ENCODE assay signal across 24 mouse cellular contexts in the genomic region with DNA sequence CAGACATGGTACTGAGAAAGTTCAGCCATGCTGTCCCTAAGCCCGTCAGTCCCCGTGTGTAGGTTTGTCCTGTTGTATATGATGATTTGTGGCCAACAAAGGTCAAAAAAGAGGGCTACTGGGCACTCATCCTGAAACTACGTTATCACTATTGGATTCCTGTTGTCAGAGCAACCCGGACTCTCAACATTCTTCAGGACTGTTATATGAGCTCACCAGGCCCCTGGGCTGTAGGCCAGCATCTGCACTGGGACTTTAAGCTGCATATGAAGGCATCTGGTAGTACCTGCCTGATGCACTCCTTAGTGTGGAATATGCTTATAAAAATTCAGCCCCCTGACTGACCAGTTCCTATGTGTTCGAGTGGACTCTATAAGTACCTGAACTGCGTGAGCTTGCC.
DNase-seq lines count a peak whose midpoint lies in the region; ATAC-seq and TF ChIP-seq lines count a peak whose summit lies in the region.
"Had no signal": no experiment of that assay in that cellular context is flagged by ENCODE, and none has a peak within 500 bp of the region (broad histone marks: within the 10 kb centered on the region; RNA-seq: fewer than 3 reads in every experiment).

No protein-coding gene starts in this region.

- no peak overlapping the region for H3K9ac ChIP-seq in embryonic facial prominence, embryonic 14.5 days (ENCODE audit: low read depth, low read length)
- H3K9ac ChIP-seq in heart, embryonic 12.5 days, result no peak overlapping the region
- no peak overlapping the region for H3K9ac ChIP-seq in lung, postnatal 0 days (replicated peaks; ENCODE audit: low read depth)
- H3K9ac ChIP-seq: forebrain, embryonic 12.5 days; hindbrain, embryonic 14.5 days; liver, postnatal 0 days; midbrain, embryonic 12.5 days; neural tube, embryonic 15.5 days had no signal

- no peaks in the 10 kb centered on the region for H3K9me3 ChIP-seq in embryonic facial prominence, embryonic 14.5 days (ENCODE audit: control insufficient read depth, low read length)
- no peaks in the 10 kb centered on the region for H3K9me3 ChIP-seq in embryonic facial prominence, embryonic 10.5 days
- no peaks in the 10 kb centered on the region for H3K9me3 ChIP-seq in heart, embryonic 12.5 days (replicated peaks)
- H3K9me3 ChIP-seq in lung, postnatal 0 days (ENCODE audit: low read length), result no peaks in the 10 kb centered on the region
- H3K9me3 ChIP-seq: forebrain, embryonic 12.5 days; midbrain, embryonic 12.5 days; neural tube, embryonic 15.5 days had no signal

- peak; percentile 59 for DNase-seq in embryonic facial prominence, embryonic 14.5 days (ENCODE audit: low spot score)
- DNase-seq in embryonic facial prominence, embryonic 10.5 days (ENCODE audit: low spot score), result no peak
- DNase-seq in heart, adult 8-10 months (ENCODE audit: low spot score), result peak; percentile 20
- peak; percentile 22 for DNase-seq in lung, postnatal 0 days (ENCODE audit: low spot score)
- no peak for DNase-seq in lung, postnatal 14 days
- peak; percentile 15 for DNase-seq in lung, postnatal 36 days
- DNase-seq in frontal cortex, postnatal 36 days (ENCODE audit: low spot score in 2 of 2), result no peak
- DNase-seq: cerebellum, adult 11 months; cerebellum, adult 9-11 months; kidney, adult 18-20 months; layer of hippocampus, adult 9-11 months; liver, postnatal 0 days; right cerebral cortex, adult 18-20 months; right cerebral cortex, postnatal 4 days; thymus, postnatal 14 days had no signal

- H3K4me3 ChIP-seq in embryonic facial prominence, embryonic 14.5 days (ENCODE audit: low read depth, low read length), result no peak overlapping the region
- no peak overlapping the region for H3K4me3 ChIP-seq in embryonic facial prominence, embryonic 10.5 days
- H3K4me3 ChIP-seq in heart, embryonic 12.5 days, result no peak overlapping the region
- H3K4me3 ChIP-seq in lung, postnatal 0 days (ENCODE audit: low read depth, low read length), result no peak overlapping the region
- H3K4me3 ChIP-seq: erythroblast, embryonic 14.5 days; forebrain, embryonic 12.5 days; midbrain, embryonic 12.5 days; neural tube, embryonic 15.5 days had no signal

- TF ChIP-seq CTCF in lung, postnatal 0 days (IDR thresholded peaks at IDR 0.05), result no peak

- H3K27me3 ChIP-seq in embryonic facial prominence, embryonic 14.5 days (replicated peaks; ENCODE audit: control insufficient read depth, insufficient read depth, low read length), result no peaks in the 10 kb centered on the region
- peaks cover 4% of the 10 kb centered on the region; the same call in 1 of the 2 replicates for H3K27me3 ChIP-seq in embryonic facial prominence, embryonic 10.5 days (replicated peaks; ENCODE audit: low read depth, poor library complexity, severe bottlenecking)
- peaks cover 96% of the 10 kb centered on the region for H3K27me3 ChIP-seq in heart, embryonic 12.5 days (replicated peaks)
- no peaks in the 10 kb centered on the region for H3K27me3 ChIP-seq in lung, postnatal 0 days (replicated peaks; ENCODE audit: insufficient read depth, low read length)
- H3K27me3 ChIP-seq: forebrain, embryonic 12.5 days; midbrain, embryonic 12.5 days; neural tube, embryonic 15.5 days had no signal

- H3K4me2 ChIP-seq in embryonic facial prominence, embryonic 14.5 days (ENCODE audit: low read depth, low read length), result no peak overlapping the region
- H3K4me2 ChIP-seq in heart, embryonic 12.5 days, result no peak overlapping the region
- no peak overlapping the region for H3K4me2 ChIP-seq in lung, postnatal 0 days (replicated peaks; ENCODE audit: low read depth, low read length)
- H3K4me2 ChIP-seq: forebrain, embryonic 12.5 days; hindbrain, embryonic 14.5 days; liver, embryonic 11.5 days; midbrain, embryonic 12.5 days; neural tube, embryonic 15.5 days had no signal

- no peak overlapping the region for H3K27ac ChIP-seq in embryonic facial prominence, embryonic 14.5 days (replicated peaks; ENCODE audit: low read depth, low read length)
- no peak overlapping the region for H3K27ac ChIP-seq in embryonic facial prominence, embryonic 10.5 days (replicated peaks)
- no peak overlapping the region for H3K27ac ChIP-seq in heart, embryonic 12.5 days (ENCODE audit: poor library complexity, severe bottlenecking)
- no peak overlapping the region for H3K27ac ChIP-seq in lung, postnatal 0 days (ENCODE audit: low read length)
- H3K27ac ChIP-seq: forebrain, embryonic 12.5 days; hindbrain, embryonic 14.5 days; kidney, postnatal 0 days; midbrain, embryonic 12.5 days; neural tube, embryonic 15.5 days had no signal

- H3K36me3 ChIP-seq in embryonic facial prominence, embryonic 14.5 days (ENCODE audit: control insufficient read depth, insufficient read depth, low read length), result no peaks in the 10 kb centered on the region
- H3K36me3 ChIP-seq in embryonic facial prominence, embryonic 10.5 days (replicated peaks), result no peaks in the 10 kb centered on the region
- no peaks in the 10 kb centered on the region for H3K36me3 ChIP-seq in heart, embryonic 12.5 days
- H3K36me3 ChIP-seq in lung, postnatal 0 days (ENCODE audit: insufficient read depth, low read length), result no peaks in the 10 kb centered on the region
- H3K36me3 ChIP-seq: forebrain, embryonic 12.5 days; midbrain, embryonic 12.5 days; neural tube, embryonic 15.5 days had no signal

- H3K4me1 ChIP-seq in embryonic facial prominence, embryonic 14.5 days (ENCODE audit: control insufficient read depth, insufficient read depth, low read length), result 0 out of 2 replicates have a peak, but pooled peaks cover 4% of the 10 kb centered on the region
- H3K4me1 ChIP-seq in embryonic facial prominence, embryonic 10.5 days, result peaks cover 23% of the 10 kb centered on the region
- peaks cover 34% of the 10 kb centered on the region for H3K4me1 ChIP-seq in heart, embryonic 12.5 days (replicated peaks)
- H3K4me1 ChIP-seq in lung, postnatal 0 days (ENCODE audit: insufficient read depth, low read depth, low read length), result no peaks in the 10 kb centered on the region; the same call in 1 of the 2 replicates
- H3K4me1 ChIP-seq: forebrain, embryonic 12.5 days; midbrain, embryonic 12.5 days; neural tube, embryonic 15.5 days had no signal

- ATAC-seq in embryonic facial prominence, embryonic 14.5 days (ENCODE audit: low read depth), result no peak
- ATAC-seq in heart, embryonic 12.5 days (ENCODE audit: insufficient number of reproducible peaks, low FRiP score), result no peak
- ATAC-seq in lung, postnatal 0 days, result 0 out of 2 replicates have a peak, but pooled peaks have one; percentile 56
- ATAC-seq: inflammation-experienced regulatory T-cells, adult 6 months; liver, postnatal 0 days had no signal

- TF ChIP-seq EP300 in lung, postnatal 0 days (IDR thresholded peaks at IDR 0.05), result no peak

- WGBS in embryonic facial prominence, embryonic 14.5 days, result 77% methylated on average over 6 of the region's 6 CpGs
- WGBS in embryonic facial prominence, embryonic 10.5 days, result 87% methylated on average over 6 of the region's 6 CpGs
- 53% methylated on average over 6 of the region's 6 CpGs for WGBS in heart, embryonic 12.5 days
- WGBS in lung, postnatal 0 days, result 59% methylated on average over 6 of the region's 6 CpGs

Comparison
In these comparisons a context has a peak if more than half of its experiments do, and no peak if none do; other contexts are left out.
1. DNase-seq: peak in embryonic facial prominence, embryonic 14.5 days (single experiment), heart, adult 8-10 months (single experiment), lung, postnatal 0 days (single experiment) and lung, postnatal 36 days (single experiment); none in embryonic facial prominence, embryonic 10.5 days (single experiment), lung, postnatal 14 days (single experiment) and frontal cortex, postnatal 36 days (0 of 2).